Mouse (Mus musculus) limb, embryonic 12.5 days (tissue): ENCODE data around the gene Stra6. TPM values are rescaled to one million over a fixed set of nuclear protein-coding genes. Genes with fewer than 3 reads are reported as not detected.

ENCODE experiments used
- ATAC-seq: fragments of 200-750 bp; cut with Nextera tagmentation; 2 replicates; pipeline ENCODE4 v1.8.0; 2017; ENCODE audit warnings: low read depth, moderate TSS enrichment; ENCODE audit not compliant: insufficient number of reproducible peaks, insufficient read depth, low FRiP score, low TSS enrichment
- H3K27ac ChIP-seq: fragments of 300-500 bp; sonication (generic); 2 replicates; pipeline ENCODE4 v1.5.1; 2016; ENCODE audit warnings: mild to moderate bottlenecking, moderate library complexity
- H3K27me3 ChIP-seq: fragments of 300-500 bp; sonication (generic); 2 replicates; pipeline ENCODE4 v1.6.1; 2016; ENCODE audit warnings: mild to moderate bottlenecking, moderate library complexity
- H3K36me3 ChIP-seq: fragments of 300-500 bp; sonication (generic); 2 replicates; pipeline ENCODE4 v1.6.1; 2016; ENCODE audit warnings: mild to moderate bottlenecking, moderate library complexity
- H3K4me1 ChIP-seq: fragments of 300-500 bp; sonication (generic); replicated peaks from 2 replicates; pipeline ENCODE4 v1.6.1; 2016
- H3K4me2 ChIP-seq: fragments of 300-500 bp; sonication (generic); 2 replicates; pipeline ENCODE4 v1.6.1; 2016; ENCODE audit warnings: mild to moderate bottlenecking, moderate library complexity
- H3K4me3 ChIP-seq: fragments of 300-500 bp; sonication (generic); replicated peaks from 2 replicates; pipeline ENCODE4 v1.5.1; 2016; ENCODE audit warnings: mild to moderate bottlenecking
- H3K9ac ChIP-seq: fragments of 300-500 bp; sonication (generic); replicated peaks from 2 replicates; pipeline ENCODE4 v1.6.1; 2016; ENCODE audit warnings: mild to moderate bottlenecking, moderate library complexity
- H3K9me3 ChIP-seq: fragments of 300-500 bp; sonication (generic); 2 replicates; pipeline ENCODE4 v1.6.1; 2016; ENCODE audit warnings: mild to moderate bottlenecking, moderate library complexity
- WGBS: fragments of 180-500 bp; shearing (Covaris S2); methylation state at CpG from one replicate; pipeline ENCODE4 v1.1.7; 2016; 5-methylcytosine and 5-hydroxymethylcytosine counted together
- polyA plus RNA-seq: library from polyadenylated mRNA; unstranded; fragments of >200 nt; fragmentation: Nextera tagmentation; extraction: Ambion mirVana; gene quantifications from 2 replicates; pipeline ENCODE4 v1.2.1, GENCODE M21; 2016

The Stra6 gene
- polyA plus RNA-seq = 37.5 and 49.0 TPM in 2 replicates

- Histone ChIP-seq H3K9ac (no peak within 1 kb of the TSS), H3K4me2 (no peak within 1 kb of the TSS), H3K4me3 (no peak within 1 kb of the TSS), H3K4me1 (peaks cover 23% of the 10 kb centered on the region), H3K27me3 (peaks cover 41% of the 10 kb centered on the region), H3K36me3 (no peaks in the 10 kb centered on the region), H3K9me3 (no peaks in the 10 kb centered on the region), H3K27ac (no peak within 1 kb of the TSS)
- no peak for ATAC-seq
- 4% methylated on average over 3 of the region's 3 CpGs for WGBS
Measured at GRCm38 (mm10) chr9:58063531-58063930, at the start of gene Stra6. Gene Stra6 (plus strand): TSS chr9:58063788.

DNA sequence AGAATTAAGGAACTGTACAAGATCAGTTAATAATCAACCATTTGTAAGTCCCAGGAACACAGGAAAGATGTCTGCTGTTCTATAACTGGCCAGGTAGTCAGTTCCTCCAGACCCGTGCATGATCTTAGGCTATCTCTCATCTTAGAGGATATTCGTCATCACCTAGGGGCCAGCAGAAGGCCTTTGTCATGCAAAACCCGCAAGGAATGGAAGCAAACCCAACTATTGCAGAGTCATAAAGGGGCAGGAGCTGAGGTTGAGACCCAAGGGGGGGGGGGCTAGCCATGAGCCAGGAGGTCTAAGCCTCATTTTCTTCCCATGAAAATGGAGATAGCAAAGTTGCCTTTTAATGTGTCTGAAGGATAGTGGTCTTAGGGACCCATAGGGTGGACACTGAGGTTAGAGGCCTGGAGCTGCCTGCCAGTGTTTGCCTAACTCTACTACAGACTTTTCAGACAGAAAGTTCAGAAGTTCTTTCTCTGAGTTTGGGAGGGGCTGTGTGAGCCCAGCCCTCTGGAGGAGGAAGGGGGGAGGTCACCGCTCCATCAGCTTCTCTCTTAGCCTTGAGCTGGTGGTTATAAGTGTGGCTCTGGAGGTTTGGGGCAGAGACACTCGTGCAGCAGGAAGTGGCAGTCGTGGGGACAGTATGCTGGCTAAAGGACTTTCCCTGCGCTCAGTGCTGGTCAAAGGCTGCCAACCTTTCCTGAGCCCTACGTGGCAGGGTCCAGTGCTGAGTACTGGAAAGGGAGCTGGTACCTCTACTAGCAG is 49.0 kb upstream of the Stra6 start:
- Histone ChIP-seq H3K9me3 (no peaks in the 10 kb centered on the region), H3K36me3 (no peaks in the 10 kb centered on the region), H3K27ac (no peak overlapping the region), H3K4me2 (no peak overlapping the region), H3K4me3 (no peak overlapping the region), H3K27me3 (peaks cover 9% of the 10 kb centered on the region; the same call in 1 of the 2 replicates), H3K9ac (no peak overlapping the region), H3K4me1 (peaks cover 8% of the 10 kb centered on the region)
- 59% methylated on average over 8 of the region's 8 CpGs for WGBS
- ATAC-seq = no peak

- H3K4me2 ChIP-seq = no peak overlapping the region
- ATAC-seq = no peak
- WGBS = 84% methylated on average over 6 of the region's 6 CpGs
- H3K27ac ChIP-seq = no peak overlapping the region
- H3K36me3 ChIP-seq = no peaks in the 10 kb centered on the region
- peaks cover 7% of the 10 kb centered on the region for H3K4me1 ChIP-seq
- no peak overlapping the region for H3K9ac ChIP-seq
- H3K4me3 ChIP-seq = no peak overlapping the region
- H3K9me3 ChIP-seq = no peaks in the 10 kb centered on the region
- peaks cover 13% of the 10 kb centered on the region; the same call in 1 of the 2 replicates for H3K27me3 ChIP-seq
Measured at GRCm38 (mm10) chr9:58015856-58016255, 47.7 kb upstream of the Stra6 start.

- Histone ChIP-seq H3K9me3 (no peaks in the 10 kb centered on the region), H3K4me1 (no peaks in the 10 kb centered on the region), H3K9ac (no peak overlapping the region), H3K27ac (no peak overlapping the region), H3K4me2 (no peak overlapping the region), H3K36me3 (no peaks in the 10 kb centered on the region), H3K4me3 (no peak overlapping the region), H3K27me3 (peaks cover 18% of the 10 kb centered on the region; the same call in 1 of the 2 replicates)
- 64% methylated on average over 3 of the region's 3 CpGs for WGBS
- no peak for ATAC-seq
Measured at GRCm38 (mm10) chr9:58016962-58017361, 46.6 kb upstream of the Stra6 start.

DNA sequence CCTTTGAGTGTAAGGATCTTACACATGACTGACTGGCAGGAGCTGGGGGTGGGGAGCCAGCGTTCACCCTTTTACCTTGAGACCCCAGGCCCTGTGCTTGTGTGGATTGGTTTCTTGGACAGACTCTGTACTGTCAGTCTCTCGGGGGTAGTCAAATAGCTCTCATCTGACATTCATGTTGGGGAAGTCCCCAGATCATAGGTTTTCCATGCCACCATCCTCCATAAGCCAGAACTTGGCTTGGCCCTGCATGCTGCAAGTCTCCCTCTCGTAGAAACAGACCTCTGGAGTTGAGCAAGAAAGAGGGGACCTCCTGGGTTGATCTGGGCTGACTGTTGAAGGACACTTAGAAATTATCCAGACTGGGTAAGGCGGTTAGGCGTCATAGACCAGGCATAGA is 45.2 kb upstream of the Stra6 start:
- Histone ChIP-seq H3K4me1 (no peaks in the 10 kb centered on the region), H3K9me3 (no peaks in the 10 kb centered on the region), H3K4me2 (no peak overlapping the region), H3K4me3 (no peak overlapping the region), H3K9ac (no peak overlapping the region), H3K27ac (no peak overlapping the region), H3K36me3 (no peaks in the 10 kb centered on the region), H3K27me3 (peaks cover 18% of the 10 kb centered on the region; the same call in 1 of the 2 replicates)
- WGBS = 85% methylated on average over 5 of the region's 5 CpGs
- ATAC-seq = no peak

DNA sequence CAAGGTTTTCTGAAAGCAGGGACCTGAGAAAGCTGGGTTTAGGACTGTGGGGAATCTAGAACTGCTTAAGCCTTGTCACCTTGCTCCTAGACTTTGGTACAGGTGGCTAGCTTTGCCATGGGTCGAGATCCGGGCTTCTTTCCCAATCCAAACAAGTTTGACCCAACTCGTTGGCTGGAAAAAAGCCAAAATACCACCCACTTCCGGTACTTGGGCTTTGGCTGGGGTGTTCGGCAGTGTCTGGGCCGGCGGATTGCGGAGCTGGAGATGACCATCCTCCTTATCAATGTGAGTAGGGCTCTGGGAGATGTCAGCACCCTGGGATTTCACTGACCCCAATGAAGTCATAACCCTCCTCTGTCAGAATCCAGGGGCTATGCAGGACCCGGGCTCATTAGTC is 37.6 kb upstream of the Stra6 start:
- Histone ChIP-seq H3K36me3 (no peaks in the 10 kb centered on the region), H3K4me2 (no peak overlapping the region), H3K4me3 (no peak overlapping the region), H3K27me3 (peaks cover 7% of the 10 kb centered on the region), H3K27ac (no peak overlapping the region), H3K4me1 (no peaks in the 10 kb centered on the region), H3K9me3 (no peaks in the 10 kb centered on the region), H3K9ac (no peak overlapping the region)
- ATAC-seq = no peak
- WGBS = 88% methylated on average over 9 of the region's 9 CpGs

DNA sequence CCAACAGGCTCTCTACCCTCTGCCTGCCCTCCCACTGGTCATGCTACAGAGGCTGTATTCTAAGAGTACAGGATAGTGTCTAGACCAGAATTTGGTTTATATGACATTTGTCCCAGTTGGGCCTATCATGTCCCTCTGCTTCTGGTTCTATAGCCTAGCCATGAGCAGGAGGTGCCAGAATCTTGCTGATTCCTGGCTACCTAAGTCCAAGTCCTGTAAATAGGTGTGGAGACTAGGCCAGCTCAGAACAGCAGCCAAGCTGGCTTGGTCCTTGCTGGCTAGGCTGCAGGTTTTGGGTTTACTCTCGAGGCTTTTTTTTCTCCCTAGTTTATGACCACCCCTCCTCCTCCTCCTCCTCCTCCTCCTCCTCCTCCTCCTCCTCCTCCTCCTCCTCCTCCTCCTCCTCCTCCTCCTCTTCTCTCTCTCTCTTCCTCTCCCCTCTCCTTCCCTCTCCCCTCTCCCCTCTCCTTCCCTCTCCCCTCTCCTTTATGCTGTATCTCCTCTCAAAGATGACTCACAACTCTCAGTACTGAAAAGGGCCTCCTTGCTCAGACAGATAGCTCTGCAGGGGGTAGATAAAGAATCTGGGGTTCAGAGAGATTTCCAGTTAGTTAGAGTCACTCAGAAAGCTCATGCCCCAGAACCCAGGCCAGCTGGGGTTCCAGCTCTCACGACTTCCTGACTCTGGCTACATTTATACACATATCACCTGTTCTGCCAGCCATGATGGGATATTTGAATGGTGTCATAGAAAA is 36.0 kb upstream of the Stra6 start:
- 38% methylated on average over 2 of the region's 2 CpGs for WGBS

GRCm38 (mm10) chr9:58028841-58029240 is 34.7 kb upstream of the Stra6 start:
- Histone ChIP-seq H3K4me3 (no peak overlapping the region), H3K9me3 (no peaks in the 10 kb centered on the region), H3K27ac (no peak overlapping the region), H3K27me3 (peaks cover 13% of the 10 kb centered on the region), H3K4me1 (no peaks in the 10 kb centered on the region), H3K9ac (no peak overlapping the region), H3K4me2 (no peak overlapping the region), H3K36me3 (no peaks in the 10 kb centered on the region)
- 71% methylated on average over 5 of the region's 5 CpGs for WGBS
- no peak for ATAC-seq

More for the DNA sequence above, 36.0 kb upstream of the Stra6 start:
- no peaks in the 10 kb centered on the region for H3K4me1 ChIP-seq
- no peaks in the 10 kb centered on the region for H3K36me3 ChIP-seq
- no peak overlapping the region for H3K9ac ChIP-seq
- H3K4me3 ChIP-seq = no peak overlapping the region
- H3K27me3 ChIP-seq = peaks cover 9% of the 10 kb centered on the region
- no peak overlapping the region for H3K27ac ChIP-seq
- no peak for ATAC-seq
- H3K4me2 ChIP-seq = no peak overlapping the region
- H3K9me3 ChIP-seq = no peaks in the 10 kb centered on the region

DNA sequence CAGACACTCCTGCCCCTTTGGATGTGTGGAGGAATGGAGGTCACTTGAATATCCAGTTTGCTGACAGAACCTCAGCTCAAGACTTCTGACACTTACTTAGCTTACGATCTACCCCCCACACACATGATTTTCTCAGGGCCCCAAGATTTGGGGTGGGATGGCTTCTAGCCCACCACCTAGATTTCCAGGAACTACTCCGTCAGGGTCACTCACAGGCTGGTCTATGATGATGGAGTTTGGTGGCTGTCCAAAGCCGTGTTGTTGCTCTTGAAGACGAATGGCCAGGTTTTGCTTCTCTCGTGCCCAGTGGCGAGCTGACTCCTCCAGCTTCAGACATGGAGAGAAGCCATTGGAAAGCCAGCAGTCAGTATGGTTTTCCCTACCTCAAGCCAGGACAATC is 34.0 kb upstream of the Stra6 start:
- ATAC-seq = no peak
- WGBS = 84% methylated on average over 6 of the region's 6 CpGs
- no peak overlapping the region for H3K9ac ChIP-seq
- H3K27ac ChIP-seq = no peak overlapping the region
- no peaks in the 10 kb centered on the region for H3K4me1 ChIP-seq
- H3K36me3 ChIP-seq = no peaks in the 10 kb centered on the region
- H3K27me3 ChIP-seq = peaks cover 14% of the 10 kb centered on the region
- H3K9me3 ChIP-seq = no peaks in the 10 kb centered on the region
- H3K4me3 ChIP-seq = no peak overlapping the region
- H3K4me2 ChIP-seq = no peak overlapping the region

DNA sequence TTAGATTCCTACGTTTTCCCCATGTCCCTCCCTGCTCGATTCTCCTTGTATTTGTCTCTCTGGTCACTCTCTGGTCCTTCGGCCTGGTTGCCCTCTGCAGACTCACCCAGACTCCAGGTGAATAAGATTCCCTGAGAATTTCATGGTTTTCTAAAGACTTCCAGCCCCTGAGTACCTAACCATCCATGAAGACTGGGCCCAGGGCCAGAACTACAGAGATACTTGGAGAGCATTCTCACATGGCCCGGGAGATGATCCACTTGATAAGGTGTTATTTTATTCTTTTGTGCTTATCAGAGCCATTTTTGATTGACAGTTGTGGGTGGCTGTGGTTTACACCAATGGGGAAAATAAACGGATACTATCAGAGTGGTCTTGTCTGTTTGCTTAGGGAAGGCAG is 31.7 kb upstream of the Stra6 start:
- Histone ChIP-seq H3K4me3 (no peak overlapping the region), H3K27me3 (peaks cover 27% of the 10 kb centered on the region), H3K9ac (no peak overlapping the region), H3K4me1 (no peaks in the 10 kb centered on the region), H3K4me2 (no peak overlapping the region), H3K36me3 (no peaks in the 10 kb centered on the region), H3K9me3 (no peaks in the 10 kb centered on the region), H3K27ac (no peak overlapping the region)
- no peak for ATAC-seq
- WGBS = 82% methylated on average over 5 of the region's 5 CpGs

- Histone ChIP-seq H3K4me2 (no peak overlapping the region), H3K9ac (no peak overlapping the region), H3K36me3 (no peaks in the 10 kb centered on the region), H3K4me1 (peaks cover 21% of the 10 kb centered on the region), H3K27me3 (peaks cover 43% of the 10 kb centered on the region), H3K27ac (no peak overlapping the region), H3K9me3 (no peaks in the 10 kb centered on the region), H3K4me3 (no peak overlapping the region)
- ATAC-seq = no peak
- 65% methylated on average over 2 of the region's 2 CpGs for WGBS
Measured at GRCm38 (mm10) chr9:58035519-58035918, 28.1 kb upstream of the Stra6 start.
